Mouse (Mus musculus): ENCODE data around the gene Edn2. TPM values are rescaled to one million over a fixed set of nuclear protein-coding genes. Genes with fewer than 3 reads are reported as not detected.
A peak's percentile ranks its signal among the peaks of the same experiment; 100 is the strongest.

The Edn2 gene
- total RNA-seq, 2 experiments from 2014 or later: not detected

DNA sequence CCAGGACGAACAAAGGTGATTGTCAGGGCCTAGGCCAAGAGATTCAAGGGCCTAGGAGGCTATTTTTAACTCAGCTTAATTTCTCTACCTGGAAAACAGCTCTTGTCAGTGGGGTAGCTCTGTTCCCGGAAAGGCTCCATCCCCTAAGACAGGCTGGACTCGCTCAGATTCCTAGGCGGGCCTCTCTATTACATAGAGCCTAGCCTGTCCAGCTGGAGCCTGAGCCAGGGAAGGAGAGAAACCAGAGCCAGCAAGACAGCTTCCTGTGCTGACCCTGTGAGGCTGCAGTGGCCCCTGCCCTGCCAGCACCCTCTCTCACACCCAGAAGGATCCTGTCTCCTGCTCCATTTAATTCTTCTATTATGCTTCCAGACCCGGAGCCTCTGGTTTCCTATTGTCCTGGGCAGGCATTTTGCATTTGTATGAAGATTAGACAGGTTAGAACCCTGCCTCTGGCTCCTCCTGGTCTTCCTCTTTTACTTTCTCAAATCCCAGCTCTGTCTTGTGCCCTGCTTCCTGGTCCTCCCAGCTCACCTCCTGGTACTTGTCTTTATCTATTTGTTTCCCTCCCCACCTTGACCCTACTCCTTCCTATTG is 2.2 kb upstream of the Edn2 start:
- no peak for DNase-seq

DNA sequence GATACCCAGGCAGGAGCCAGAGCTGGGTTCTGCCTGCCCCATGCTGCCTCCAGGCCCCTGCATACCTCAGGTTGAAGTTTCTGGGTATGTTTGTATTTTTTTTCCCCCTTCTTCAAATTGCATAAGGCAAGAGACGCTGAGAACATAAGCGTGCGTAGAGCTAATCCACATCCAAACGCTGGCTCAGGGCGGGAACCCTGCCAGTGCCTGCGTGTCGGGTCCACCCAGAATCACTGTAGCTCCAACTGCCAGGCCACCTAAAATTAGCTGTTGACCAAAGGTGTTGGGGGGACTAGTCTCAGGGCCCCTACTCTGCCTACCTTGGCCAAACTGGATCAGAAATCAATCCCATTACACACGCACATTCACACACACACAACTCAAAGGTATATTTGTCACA is 1.6 kb downstream of the Edn2 start:
- DNase-seq: no peak

DNA sequence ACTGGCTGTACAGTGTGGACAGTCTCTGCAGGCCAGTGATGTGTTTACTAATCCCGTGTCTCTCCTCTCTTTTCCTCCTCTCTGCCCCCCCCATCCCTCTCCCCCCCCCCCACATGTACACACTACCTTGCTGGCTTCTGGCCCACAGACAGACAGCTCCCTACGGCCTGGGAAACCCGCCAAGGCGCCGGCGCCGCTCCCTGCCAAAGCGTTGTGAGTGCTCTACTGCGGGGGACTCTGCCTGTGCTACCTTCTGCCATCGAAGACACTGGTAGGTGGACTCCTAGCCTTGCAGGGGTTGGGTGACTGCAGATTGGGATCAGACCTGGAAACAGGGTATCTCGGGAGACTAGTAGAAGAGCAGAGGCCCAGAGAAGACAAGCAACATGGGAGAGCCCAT is 2.2 kb downstream of the Edn2 start:
- DNase-seq: no peak

DNA sequence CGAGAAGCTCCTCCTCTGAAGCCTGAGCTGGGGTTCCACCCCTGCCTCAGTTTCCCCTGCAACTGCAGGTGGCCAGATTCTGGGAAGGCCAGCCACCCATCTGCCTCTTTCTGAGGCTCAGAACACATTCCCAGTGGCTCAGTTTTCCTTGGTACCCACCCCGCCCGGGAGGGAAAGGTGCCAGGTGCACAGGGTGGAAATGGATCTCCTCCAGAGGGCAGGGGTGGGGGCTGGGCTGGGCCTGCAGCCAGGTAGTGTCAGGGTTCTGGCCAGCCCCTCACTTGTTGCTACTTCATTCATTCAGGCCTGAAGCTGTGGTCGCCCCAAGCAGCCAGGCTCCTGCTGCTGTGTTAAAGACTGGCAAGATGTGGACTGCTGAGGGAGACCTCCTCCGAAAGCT is 3.3 kb downstream of the Edn2 start:
- DNase-seq: no peak

DNA sequence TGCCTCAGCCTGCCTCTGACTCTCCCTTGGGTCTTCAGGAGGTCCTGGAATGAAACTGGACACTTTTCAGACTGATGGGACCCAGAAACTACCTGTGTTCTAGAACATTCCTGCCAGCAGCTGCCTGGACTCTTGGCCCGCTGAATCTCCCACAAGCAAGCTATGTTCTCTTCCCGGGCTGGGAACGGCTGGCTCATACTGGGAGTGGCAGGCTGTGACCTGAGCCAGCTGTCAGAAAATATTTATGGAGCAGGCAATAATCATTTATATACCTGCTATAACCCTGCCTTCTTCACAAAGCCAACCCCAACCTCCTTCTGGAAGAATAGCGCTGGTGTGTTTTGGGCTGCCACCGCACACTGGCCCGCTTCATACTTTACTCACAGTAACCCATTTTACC is 6.8 kb downstream of the Edn2 start:
- DNase-seq: no peak

DNA sequence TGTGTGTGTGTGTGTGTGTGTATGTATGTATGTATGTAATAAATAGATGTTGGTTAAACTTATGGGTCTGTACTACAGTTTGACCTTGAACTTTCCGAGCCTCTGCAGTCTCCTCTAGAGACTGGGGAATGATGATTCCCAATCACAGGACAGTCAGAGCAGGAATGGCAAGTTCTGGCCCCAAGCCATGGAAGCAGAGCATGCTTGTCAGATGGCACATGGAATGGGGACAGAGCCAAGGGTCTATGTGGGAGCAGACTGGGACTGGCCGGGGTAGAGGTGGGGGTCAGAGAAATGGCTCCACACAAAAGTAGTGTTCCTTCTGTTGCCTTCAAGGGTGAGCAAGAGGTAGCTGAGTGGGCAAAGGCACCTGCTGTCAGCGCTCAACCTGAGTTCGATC is 7.3 kb downstream of the Edn2 start:
- no peak for DNase-seq

DNA sequence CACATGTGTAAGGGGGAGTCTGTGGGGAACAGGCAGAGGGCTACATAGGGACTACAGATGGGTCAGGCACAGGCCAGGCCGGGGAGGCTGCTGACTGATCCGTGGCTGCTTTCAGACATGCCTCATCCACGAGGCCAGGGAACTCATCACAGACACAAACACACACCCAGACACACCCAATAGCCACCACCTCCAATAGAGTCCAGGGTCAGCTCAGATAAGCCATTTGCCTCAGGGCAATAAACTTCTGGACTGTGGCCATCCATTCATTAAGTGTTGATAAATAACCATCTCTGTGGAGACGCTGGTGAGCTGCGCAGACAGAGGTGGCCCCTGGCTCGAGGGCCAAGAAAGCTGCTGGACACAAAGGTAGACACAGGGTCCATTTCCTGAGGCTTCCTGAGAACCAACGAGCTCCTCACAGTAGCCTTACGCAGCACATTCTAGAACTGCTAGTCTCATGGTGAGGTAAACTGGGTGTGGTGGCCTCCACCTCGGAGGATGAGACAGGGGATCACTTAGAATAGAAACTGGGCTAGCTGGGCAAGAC is 9.5 kb downstream of the Edn2 start:
- DNase-seq: no peak

DNA sequence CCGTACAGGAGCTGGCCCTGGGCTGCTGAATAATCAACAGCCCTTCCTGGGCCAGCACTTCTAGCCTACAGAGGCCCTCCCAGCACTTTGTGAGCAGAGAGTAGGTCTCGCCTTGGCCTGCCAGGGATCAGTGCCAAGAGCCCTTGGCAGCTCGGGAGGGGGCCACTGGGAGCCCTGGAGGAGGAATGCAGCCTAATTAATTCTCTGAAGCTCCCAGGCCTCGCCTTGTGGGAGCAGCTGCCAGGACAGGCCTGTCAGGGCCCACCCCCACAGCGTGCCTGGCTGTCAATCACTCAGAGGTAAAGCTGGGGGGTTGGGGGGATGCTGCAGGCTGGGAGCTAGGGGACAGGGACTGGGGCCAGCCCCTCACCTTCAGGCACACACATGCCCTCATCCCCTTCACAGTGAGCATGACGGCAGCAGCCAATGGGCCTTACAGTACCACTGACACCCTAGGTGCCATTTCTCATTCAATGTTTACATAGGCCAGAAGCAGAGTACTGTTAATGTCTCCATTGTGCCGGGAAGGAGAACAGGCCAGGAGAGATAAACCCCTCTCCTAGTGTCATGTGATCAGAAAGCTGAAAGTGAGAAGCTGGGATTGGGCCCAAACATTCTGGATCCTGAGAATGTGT is 11.2 kb downstream of the Edn2 start:
- DNase-seq: no peak

DNA sequence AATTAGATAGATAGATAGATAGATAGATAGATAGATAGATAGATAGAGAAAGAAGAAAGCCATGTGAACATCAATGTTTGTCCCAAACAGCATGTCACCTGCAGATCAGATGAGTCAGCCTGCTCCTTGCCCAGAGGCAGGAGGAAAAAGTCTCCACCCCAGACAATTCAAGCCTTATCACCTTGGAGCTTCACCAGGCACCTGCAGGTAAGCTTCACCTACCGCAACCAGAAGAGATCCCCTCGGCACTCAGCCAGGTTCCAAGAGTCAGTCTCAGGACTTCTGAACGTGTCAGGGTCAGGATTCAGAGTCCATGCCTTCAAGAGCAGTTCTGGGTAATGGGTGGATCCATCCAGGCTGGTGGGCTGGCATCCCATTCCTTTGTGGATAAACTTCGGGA is 18.1 kb downstream of the Edn2 start:
- no peak for DNase-seq

DNA sequence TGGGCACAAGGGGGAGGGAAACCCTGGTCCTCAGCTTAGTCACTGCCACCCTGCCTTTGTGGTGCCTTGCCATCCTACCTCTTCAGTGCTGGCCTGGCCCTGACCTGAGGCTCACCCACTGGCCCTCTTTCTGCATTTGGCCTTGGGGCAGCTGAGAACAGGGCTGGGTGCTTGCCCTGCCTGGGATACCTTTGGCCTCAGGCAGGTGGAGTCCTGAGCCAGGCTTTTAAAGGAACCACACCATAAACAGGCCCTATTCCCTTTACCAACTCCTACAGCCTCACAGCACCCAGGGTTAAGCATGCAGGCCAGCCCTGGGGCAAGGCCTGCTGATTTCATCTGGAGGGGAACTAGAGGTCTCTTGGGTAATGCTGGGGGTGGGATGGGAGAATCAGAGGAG is 19.5 kb downstream of the Edn2 start:
- DNase-seq: no peak

DNA sequence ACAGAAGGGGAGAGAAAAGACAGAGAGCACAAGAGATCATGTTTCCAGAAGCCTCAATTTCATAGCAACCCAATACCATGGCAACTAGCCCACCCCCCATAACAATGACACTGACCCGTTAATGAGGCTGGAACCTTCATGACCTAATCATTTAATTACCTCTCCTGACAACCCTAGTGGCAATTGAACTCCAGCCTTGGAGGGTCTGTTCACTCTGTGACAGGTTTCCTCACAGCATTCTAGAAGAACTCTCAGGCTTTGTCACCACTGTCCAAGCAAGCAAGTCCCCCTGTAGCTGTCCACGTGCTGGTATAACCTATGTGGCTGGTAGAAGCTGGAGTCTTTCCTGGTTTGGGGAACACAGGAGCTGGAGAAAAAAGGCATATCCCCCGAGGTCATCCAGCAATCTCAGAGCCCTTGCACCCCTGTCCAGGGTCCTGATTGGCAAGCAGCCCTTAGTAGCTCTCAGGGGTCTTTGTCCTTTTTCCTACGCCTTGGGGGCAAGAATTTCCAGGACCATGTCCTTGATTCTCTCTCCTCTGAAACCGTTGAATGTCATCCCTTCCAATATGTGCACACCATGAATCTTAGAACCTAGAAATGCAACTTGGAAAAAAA is 23.5 kb downstream of the Edn2 start:
- DNase-seq: no peak

DNA sequence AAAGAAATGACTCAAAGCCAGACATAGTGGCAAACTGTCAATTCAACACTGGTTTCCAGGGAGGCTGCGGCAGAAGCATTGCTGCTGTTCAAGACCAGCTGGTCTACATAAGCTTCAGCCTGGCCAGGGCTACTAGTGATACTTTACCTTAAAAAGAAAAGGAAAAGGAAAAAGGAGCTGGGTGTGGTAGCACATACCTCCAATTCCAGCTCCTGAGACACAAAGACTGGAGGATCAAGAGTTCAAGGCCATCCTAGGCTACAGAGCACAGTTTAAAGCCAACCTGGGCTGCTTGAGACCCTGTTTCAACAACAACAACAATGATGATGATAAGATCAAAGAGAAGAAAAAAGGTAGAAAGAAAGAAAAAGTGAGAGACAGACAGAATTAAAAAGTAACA is 25.4 kb downstream of the Edn2 start:
- no peak for DNase-seq

DNA sequence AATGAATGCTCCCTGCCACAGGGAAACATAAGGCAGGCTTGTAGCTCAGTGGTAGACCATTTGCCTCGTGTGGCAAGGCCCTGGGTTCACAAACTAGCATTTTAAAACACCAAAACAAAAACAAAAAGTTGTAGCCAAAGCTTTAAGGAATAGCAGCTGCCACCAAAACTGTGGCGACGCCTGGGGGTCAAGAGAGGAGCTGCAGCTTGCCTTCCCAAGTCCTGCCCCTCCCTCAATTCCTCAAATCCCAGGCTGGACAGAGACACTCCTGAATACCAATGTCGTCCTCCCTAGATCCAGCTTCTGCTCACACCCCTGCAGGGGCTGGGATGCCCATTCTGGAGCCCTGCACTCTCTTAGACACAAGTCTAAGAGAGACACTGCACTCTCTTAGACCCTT is 25.9 kb downstream of the Edn2 start:
- no peak for DNase-seq

DNA sequence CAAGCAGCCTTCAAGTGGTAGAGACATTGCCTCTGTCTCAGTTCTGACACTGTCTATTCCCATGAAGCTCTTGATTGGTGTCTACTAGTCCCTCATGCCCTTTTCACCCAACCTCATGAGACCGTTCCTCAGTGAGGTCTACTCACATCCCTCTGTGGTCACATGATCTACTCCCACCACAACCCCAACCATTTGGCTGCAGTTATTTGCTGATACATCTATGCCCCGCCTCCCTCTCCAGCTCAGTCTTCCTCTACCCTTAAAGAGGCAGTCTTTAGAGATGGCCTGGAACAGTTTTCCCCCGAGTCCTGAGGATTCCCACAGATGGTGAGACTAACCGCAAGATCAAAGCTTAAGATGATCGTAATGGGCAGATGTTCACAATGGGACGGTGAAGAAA is 27.2 kb downstream of the Edn2 start:
- DNase-seq: no peak

DNA sequence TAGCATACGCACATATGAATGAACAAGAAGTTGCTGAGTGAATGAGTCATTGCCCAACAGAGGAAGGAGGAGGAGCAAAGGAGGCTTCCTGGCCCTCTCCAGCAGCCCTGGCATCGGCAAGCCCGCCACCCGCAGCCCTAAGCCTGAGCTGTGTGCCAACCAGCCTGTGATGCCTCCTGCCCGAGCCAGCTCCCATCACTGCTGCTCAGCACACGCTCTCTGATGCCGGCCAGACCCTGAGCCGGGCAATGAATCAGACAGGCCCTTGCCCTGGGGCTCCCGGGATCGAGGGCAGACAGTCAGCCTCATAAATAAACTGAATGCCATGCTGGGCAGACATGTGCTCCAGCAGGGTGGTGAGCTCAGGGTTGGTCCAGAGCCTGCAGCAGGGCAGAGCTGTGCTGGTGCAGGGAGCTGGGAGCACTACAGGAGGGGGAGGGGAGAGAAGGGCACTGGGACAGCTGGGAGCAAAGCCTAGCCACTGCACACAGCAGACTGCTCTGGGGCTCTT is 27.7 kb downstream of the Edn2 start:
- peak; percentile 49 for DNase-seq

DNA sequence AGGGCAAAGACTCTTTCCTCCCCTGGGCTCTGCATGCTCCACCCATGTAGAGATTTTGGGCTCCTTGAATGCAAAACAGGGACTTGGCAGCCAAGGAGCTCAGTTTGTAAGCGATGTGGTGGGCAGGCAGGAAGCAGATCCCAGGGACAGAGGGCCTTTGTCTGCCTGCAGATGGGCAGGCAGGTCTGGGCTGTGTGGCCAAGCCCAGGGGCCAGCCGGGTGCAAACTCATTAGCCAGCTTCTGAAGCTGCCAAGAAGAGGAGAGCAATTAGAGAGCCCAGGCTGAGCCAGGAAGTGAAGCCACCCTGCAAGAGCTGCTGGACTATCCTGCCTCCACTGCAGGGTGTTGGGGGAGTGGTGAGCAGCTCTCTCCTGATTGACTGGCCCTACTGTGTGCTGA is 28.9 kb downstream of the Edn2 start:
- DNase-seq: no peak

DNA sequence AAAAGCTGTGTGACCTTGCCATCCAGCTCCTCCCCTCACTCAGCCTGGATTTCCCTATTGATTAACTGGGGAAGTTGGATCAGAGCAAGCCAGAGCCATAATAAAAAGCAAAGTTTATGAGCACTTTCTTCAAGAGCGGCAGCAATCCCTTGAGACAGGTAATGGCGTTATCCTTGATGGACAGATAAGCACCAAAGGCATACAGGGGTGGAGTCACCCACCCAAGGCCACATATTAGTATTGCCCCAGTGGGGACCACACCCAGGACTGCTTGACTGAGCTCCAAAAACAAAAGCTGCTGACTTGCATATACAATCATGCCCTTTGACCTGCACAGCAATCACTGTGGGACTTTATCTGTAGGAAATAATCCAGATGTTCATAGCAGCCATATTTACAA is 31.0 kb downstream of the Edn2 start:
- no peak for DNase-seq

DNA sequence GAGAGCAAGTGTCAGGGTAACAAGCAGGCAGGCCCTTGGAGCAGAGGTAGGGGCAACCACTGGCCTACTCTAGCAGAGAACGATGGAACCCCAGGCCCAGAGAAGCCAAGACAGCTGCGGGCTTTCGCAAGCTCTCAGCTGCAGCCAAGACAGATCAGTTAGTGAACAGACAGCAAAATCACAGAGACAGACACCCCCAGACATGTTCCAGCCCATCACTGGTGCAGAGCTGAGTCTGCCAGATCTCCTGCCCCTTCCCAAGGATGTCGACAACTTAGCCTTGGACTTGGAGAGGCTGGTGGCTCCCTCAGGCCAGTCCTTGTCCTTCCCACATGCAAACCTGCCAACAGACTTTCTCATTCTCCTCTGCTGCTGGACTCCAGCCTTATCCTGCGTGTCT is 33.0 kb downstream of the Edn2 start:
- DNase-seq: no peak

DNA sequence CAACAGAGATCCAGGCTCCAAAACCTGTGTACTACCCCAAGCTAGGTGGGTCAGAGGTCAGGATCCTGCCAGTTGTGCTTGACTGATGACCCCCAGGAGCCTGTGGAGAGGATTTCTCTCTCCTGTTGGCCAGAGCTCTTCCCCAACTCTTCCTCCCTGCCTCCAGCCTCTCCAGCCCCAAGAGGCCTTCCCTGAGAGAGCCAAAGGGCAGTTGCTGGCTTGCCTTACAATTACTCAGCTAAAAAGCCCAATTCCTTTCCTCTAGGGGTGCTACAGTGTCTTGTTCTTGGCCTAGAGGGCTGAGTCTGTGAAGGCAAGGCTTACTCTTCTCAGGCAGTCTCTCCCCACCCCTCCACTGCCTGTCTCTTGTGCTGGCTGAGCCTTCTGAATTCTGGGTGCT is 34.0 kb downstream of the Edn2 start:
- no peak for DNase-seq

DNA sequence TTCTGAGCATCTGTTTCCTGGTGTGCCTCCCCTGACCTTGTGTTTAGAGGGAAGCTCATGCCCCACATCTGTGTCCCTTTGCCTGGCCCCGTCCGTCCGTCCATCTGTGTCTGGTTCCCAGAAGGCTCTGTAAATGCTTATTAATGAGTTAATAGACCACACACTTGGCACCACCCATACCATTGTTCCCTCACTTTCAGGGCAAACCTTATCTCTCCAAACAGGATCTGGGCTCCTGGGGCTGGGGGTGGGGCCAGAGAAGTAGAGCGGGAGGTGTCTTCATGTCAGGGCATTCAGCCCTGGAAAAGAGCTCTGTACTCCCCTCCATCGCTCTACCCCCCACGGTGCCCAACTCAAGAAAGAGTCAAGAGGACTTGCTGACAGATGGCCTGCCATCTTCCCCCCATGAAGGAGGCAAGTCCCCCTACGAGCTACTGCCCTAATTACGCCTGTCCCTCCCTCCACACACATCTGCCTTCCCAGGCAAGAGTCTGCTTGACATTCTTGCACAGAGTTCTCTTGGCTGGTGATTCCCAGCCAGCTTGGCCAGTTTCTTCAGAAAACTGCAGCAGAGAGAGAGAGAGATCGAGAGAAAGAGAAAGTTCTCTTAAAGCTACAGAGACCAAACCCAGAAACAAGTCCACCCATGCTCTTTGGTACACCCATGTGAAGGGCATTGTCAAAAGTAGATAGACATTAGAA is 38.3 kb downstream of the Edn2 start:
- DNase-seq: no peak

DNA sequence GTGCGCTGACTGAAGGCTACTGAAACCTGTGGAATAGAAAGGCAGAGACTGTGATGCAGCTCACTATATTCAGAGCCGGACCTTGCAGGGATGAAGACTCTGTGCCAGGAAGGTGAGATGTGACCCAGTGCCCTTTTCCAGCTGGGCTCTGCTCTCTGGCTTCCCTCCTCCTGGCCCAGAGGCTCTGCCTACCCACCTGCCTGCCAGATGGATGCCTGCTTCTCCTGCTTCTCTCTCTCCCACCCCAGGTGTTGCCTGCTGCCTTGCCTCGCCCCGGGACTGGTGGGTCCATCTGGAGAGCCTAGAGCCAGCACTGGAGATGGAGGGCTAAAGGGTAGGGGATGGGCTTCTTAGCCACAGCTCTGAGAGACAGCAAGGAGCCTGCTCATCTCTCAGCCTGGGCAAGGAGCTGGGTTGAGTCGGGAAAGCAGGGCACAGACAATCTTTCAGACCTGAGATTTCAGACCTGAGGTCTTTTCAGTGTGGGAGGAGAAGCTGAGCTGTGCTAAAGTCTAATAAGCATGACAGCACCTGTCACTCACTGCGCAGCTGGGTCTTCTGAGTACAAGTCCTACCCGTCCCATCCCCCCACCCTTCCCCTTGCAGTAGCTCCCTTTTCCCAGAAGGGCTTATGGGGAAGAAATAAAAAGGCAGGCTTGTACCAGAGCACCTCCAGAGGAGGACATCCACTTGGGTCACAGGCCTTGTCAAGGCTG is 39.7 kb downstream of the Edn2 start:
- no peak for DNase-seq

DNA sequence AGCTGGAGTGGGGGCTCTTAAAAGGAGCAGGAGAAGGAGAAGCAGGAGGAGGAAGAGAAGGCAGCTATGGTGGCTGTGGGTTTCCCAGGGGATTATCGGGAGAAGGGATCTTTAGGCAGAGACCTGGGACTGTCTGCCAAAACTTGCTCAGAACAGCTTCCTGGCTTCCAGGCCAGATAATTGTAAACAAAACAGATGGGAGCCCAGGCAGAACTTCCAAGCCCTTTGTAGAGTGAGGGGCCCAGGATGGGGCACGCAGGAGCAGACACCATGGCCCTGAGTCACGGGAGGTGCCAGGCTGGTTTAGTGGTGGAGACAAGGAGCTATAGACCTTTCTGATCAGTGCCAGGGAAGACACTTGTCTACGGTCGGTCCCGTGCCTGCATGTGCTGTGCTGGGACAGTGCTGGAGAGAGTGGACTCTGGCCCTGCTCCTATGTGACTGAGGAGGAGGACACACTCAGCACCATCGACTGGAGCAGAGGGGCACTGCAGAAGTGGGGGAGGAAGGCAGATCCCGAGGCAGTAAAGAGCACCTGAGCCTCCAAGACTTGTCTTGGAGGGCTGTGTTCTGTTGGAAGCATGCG is 43.4 kb downstream of the Edn2 start:
- no peak for DNase-seq

Measured in gastrocnemius, postnatal 10 days (tissue).